8 mouse cellular contexts compared by ENCODE assay signal in genomic region chr7:34234610-34235561, GRCm38 (mm10). TPM values are rescaled to one million over a fixed set of nuclear protein-coding genes. Genes with fewer than 3 reads are reported as not detected.
DNase-seq lines count a peak whose midpoint lies in the region; ATAC-seq lines count a peak whose summit lies in the region.

No protein-coding gene starts in this region.

- peak overlapping the region; percentile 44 for H3K4me3 ChIP-seq in embryonic facial prominence, embryonic 12.5 days
- H3K4me3 ChIP-seq in limb, embryonic 12.5 days (replicated peaks), result peak overlapping the region; percentile 43
- peak overlapping the region; percentile 50 for H3K4me3 ChIP-seq in stomach, embryonic 15.5 days (replicated peaks)

- peaks cover 26% of the 10 kb centered on the region for H3K36me3 ChIP-seq in embryonic facial prominence, embryonic 12.5 days
- H3K36me3 ChIP-seq in limb, embryonic 12.5 days, result peaks cover 39% of the 10 kb centered on the region
- peaks cover 19% of the 10 kb centered on the region for H3K36me3 ChIP-seq in stomach, embryonic 15.5 days

- H3K9ac ChIP-seq in embryonic facial prominence, embryonic 12.5 days, result peak overlapping the region; percentile 60
- peak overlapping the region; percentile 59 for H3K9ac ChIP-seq in limb, embryonic 12.5 days (replicated peaks)
- peak overlapping the region; percentile 34 for H3K9ac ChIP-seq in stomach, embryonic 15.5 days

- no peaks in the 10 kb centered on the region for H3K27me3 ChIP-seq in embryonic facial prominence, embryonic 12.5 days
- H3K27me3 ChIP-seq in limb, embryonic 12.5 days, result no peaks in the 10 kb centered on the region
- no peaks in the 10 kb centered on the region for H3K27me3 ChIP-seq in stomach, embryonic 15.5 days (replicated peaks)

- peak overlapping the region; percentile 53 for H3K4me2 ChIP-seq in embryonic facial prominence, embryonic 12.5 days (replicated peaks)
- peak overlapping the region; percentile 64 for H3K4me2 ChIP-seq in limb, embryonic 12.5 days
- peak overlapping the region; percentile 75 for H3K4me2 ChIP-seq in stomach, embryonic 15.5 days

- ATAC-seq in frontal cortex, adult (ENCODE audit: low TSS enrichment), result peak; percentile 13; the same call in 1 of the 2 replicates
- no peak for ATAC-seq in embryonic facial prominence, embryonic 12.5 days (ENCODE audit: insufficient number of reproducible peaks, insufficient read depth, low FRiP score, low TSS enrichment)
- 0 out of 2 replicates have a peak, but pooled peaks have one; percentile 1 for ATAC-seq in limb, embryonic 12.5 days (ENCODE audit: insufficient number of reproducible peaks, insufficient read depth, low FRiP score, low TSS enrichment, low read depth)
- ATAC-seq in stomach, embryonic 15.5 days (ENCODE audit: insufficient read depth, low FRiP score, low read depth), result no peak

- WGBS in embryonic facial prominence, embryonic 12.5 days, result 2% methylated on average over 17 of the region's 17 CpGs
- WGBS in limb, embryonic 12.5 days, result 2% methylated on average over 17 of the region's 17 CpGs
- 2% methylated on average over 17 of the region's 17 CpGs for WGBS in stomach, embryonic 15.5 days

- H3K9me3 ChIP-seq in embryonic facial prominence, embryonic 12.5 days, result no peaks in the 10 kb centered on the region
- 0 out of 2 replicates have a peak, but pooled peaks cover 2% of the 10 kb centered on the region for H3K9me3 ChIP-seq in limb, embryonic 12.5 days
- no peaks in the 10 kb centered on the region for H3K9me3 ChIP-seq in stomach, embryonic 15.5 days

- DNase-seq in frontal cortex, postnatal 25 days (ENCODE audit: low spot score in 2 of 2), result no peak
- DNase-seq in A20 (ENCODE audit: low read depth, low spot score), result peak; percentile 48
- DNase-seq in B cell, adult 2 months, result no peak
- DNase-seq in kidney, adult 9 months, result no peak

- peak overlapping the region; percentile 88 for H3K27ac ChIP-seq in embryonic facial prominence, embryonic 12.5 days
- H3K27ac ChIP-seq in limb, embryonic 12.5 days, result peak overlapping the region; percentile 90
- peak overlapping the region; percentile 94 for H3K27ac ChIP-seq in stomach, embryonic 15.5 days

- 0 out of 2 replicates have a peak, but pooled peaks cover 5% of the 10 kb centered on the region for H3K4me1 ChIP-seq in embryonic facial prominence, embryonic 12.5 days
- H3K4me1 ChIP-seq in limb, embryonic 12.5 days (replicated peaks), result peaks cover 11% of the 10 kb centered on the region
- H3K4me1 ChIP-seq in stomach, embryonic 15.5 days, result peaks cover 15% of the 10 kb centered on the region; the same call in 1 of the 2 replicates

RNA-seq across cellular contexts. Expression of gene Gpi1, which starts 4.8 kb away (rescaled TPM):
- 255 and 263 TPM in 2 replicates for polyA plus RNA-seq in embryonic facial prominence, embryonic 12.5 days (2016; fragmentation: Nextera tagmentation; extraction: Ambion mirVana)
- polyA plus RNA-seq in limb, embryonic 12.5 days (2016; fragmentation: Nextera tagmentation; extraction: Ambion mirVana), result 243 and 262 TPM in 2 replicates
- 288 and 338 TPM in 2 replicates for polyA plus RNA-seq in stomach, embryonic 15.5 days (2015; fragmentation: Nextera tagmentation; extraction: Ambion mirVana)

RNA-seq across cellular contexts. Expression of gene Gm6096, which starts 16.0 kb away (rescaled TPM):
- not detected in 2 replicates for polyA plus RNA-seq in embryonic facial prominence, embryonic 12.5 days (2016; fragmentation: Nextera tagmentation; extraction: Ambion mirVana)
- polyA plus RNA-seq in limb, embryonic 12.5 days (2016; fragmentation: Nextera tagmentation; extraction: Ambion mirVana), result 0.89 TPM in 1 of 2 replicates, not detected in the other
- not detected in 2 replicates for polyA plus RNA-seq in stomach, embryonic 15.5 days (2015; fragmentation: Nextera tagmentation; extraction: Ambion mirVana)

RNA-seq across cellular contexts. Expression of gene Pdcd2l, which starts 38.4 kb away (rescaled TPM):
- polyA plus RNA-seq in embryonic facial prominence, embryonic 12.5 days (2016; fragmentation: Nextera tagmentation; extraction: Ambion mirVana), result 67.1 and 69.9 TPM in 2 replicates
- polyA plus RNA-seq in limb, embryonic 12.5 days (2016; fragmentation: Nextera tagmentation; extraction: Ambion mirVana), result 72.2 and 75.0 TPM in 2 replicates
- 54.4 and 65.0 TPM in 2 replicates for polyA plus RNA-seq in stomach, embryonic 15.5 days (2015; fragmentation: Nextera tagmentation; extraction: Ambion mirVana)

Comparison
In these comparisons a context has a peak if more than half of its experiments do, and no peak if none do; other contexts are left out.
1. ATAC-seq: peak in frontal cortex, adult (single experiment) and limb, embryonic 12.5 days (single experiment); none in embryonic facial prominence, embryonic 12.5 days (single experiment) and stomach, embryonic 15.5 days (single experiment).
2. Peak in every context shown above with its lines, with median percentiles within 50 percentile points of each other: H3K27ac ChIP-seq, H3K4me2 ChIP-seq, H3K4me3 ChIP-seq and H3K9ac ChIP-seq.